Mouse (Mus musculus) left cerebral cortex, adult 8-10 months (tissue): ENCODE data around the gene Use1. TPM values are rescaled to one million over a fixed set of nuclear protein-coding genes. Genes with fewer than 3 reads are reported as not detected.
A peak's percentile ranks its signal among the peaks of the same experiment; 100 is the strongest.

Source experiments
- DNase-seq, 2 experiments: peaks; one replicate each; pipeline ENCODE4 v3.0.0; 2022; ENCODE audit warnings: low spot score in 2 of 2
- total RNA-seq, 4 experiments: library from RNA; stranded (reverse); gene quantifications; 2 replicates each; pipeline ENCODE4 v1.2.4; 2022

Gene Use1
- total RNA-seq, 4 experiments from 2014 or later = 125 to 140 (median 127) TPM

GRCm38 (mm10) chr8:71401454-71401853, 34.8 kb downstream of the Use1 start:
- peak in 1 of 2 experiments; percentile 7 for DNase-seq

GRCm38 (mm10) chr8:71402446-71402964, 35.9 kb downstream of the Use1 start:
- DNase-seq = peak in 1 of 2 experiments; percentile 8

GRCm38 (mm10) chr8:71403107-71403885, 36.6 kb downstream of the Use1 start:
- DNase-seq = no peak

- DNase-seq = peak in 1 of 2 experiments; percentile 6
Measured at GRCm38 (mm10) chr8:71404011-71404410, 37.4 kb downstream of the Use1 start.

- DNase-seq = peak in 1 of 2 experiments; percentile 33
Measured at GRCm38 (mm10) chr8:71404951-71405351, 38.3 kb downstream of the Use1 start.

GRCm38 (mm10) chr8:71405401-71406098, 38.9 kb downstream of the Use1 start, which contains the start of gene Ankle1:
Gene Ankle1, plus strand, starts transcription at chr8:71406010.
- DNase-seq = peak; percentile 84 to 95

- DNase-seq = peak in 1 of 2 experiments; percentile 23
Measured at GRCm38 (mm10) chr8:71406099-71407015, 39.7 kb downstream of the Use1 start.

- DNase-seq = peak in 1 of 2 experiments; percentile 7
Measured at GRCm38 (mm10) chr8:71407441-71407840, 40.8 kb downstream of the Use1 start.

- DNase-seq = no peak
Measured at GRCm38 (mm10) chr8:71408231-71408630, 41.6 kb downstream of the Use1 start.

GRCm38 (mm10) chr8:71411535-71412273, 45.1 kb downstream of the Use1 start:
- DNase-seq = no peak

Other genes starting within 250 kb of the Use1 start
- gene Myo9b, start 94.1 kb upstream of the Use1 start, total RNA-seq = 10 to 100 TPM; 28.9 to 34.6 (median 29.7) TPM
- 10 to 100 TPM; 10.6 to 17.4 (median 12.4) TPM for gene Haus8, start 93.9 kb upstream of the Use1 start, total RNA-seq
- gene Ocel1, start 4.5 kb downstream of the Use1 start, total RNA-seq = 10 to 100 TPM; 13.3 to 16.5 (median 14.7) TPM
- 10 to 100 TPM; 32.5 to 39.6 (median 36.7) TPM for gene Nr2f6, start 15.1 kb downstream of the Use1 start, total RNA-seq
- 1 to 10 TPM; 3.4 to 5.1 (median 3.9) TPM for gene Ushbp1, start 29.0 kb downstream of the Use1 start, total RNA-seq
- 100 to 1,000 TPM in 3 of 4 experiments, 10 to 100 TPM in 1; 96.4 to 113 (median 105) TPM for gene Babam1, start 30.0 kb downstream of the Use1 start, total RNA-seq
- gene Ankle1, start 39.2 kb downstream of the Use1 start, total RNA-seq = under 1 TPM; 0.34 to 0.63 (median 0.41) TPM
- gene Abhd8, start 96.8 kb downstream of the Use1 start, total RNA-seq = 100 to 1,000 TPM; 255 to 290 (median 264) TPM
- gene Mrpl34, start 98.1 kb downstream of the Use1 start, total RNA-seq = 10 to 100 TPM; 50.0 to 56.8 (median 53.3) TPM
- 10 to 100 TPM; 59.4 to 75.0 (median 64.0) TPM for gene Dda1, start 102.4 kb downstream of the Use1 start, total RNA-seq
- gene Ano8, start 119.1 kb downstream of the Use1 start, total RNA-seq = 10 to 100 TPM; 51.0 to 61.5 (median 60.0) TPM
- gene Gtpbp3, start 121.3 kb downstream of the Use1 start, total RNA-seq = 10 to 100 TPM; 28.0 to 37.8 (median 31.0) TPM
- gene Plvap, start 144.9 kb downstream of the Use1 start, total RNA-seq = 10 to 100 TPM in 2 of 4 experiments, 1 to 10 TPM in 2; 7.0 to 11.7 (median 9.6) TPM
- gene Ccdc194, start 158.9 kb downstream of the Use1 start, total RNA-seq = not detected
- gene Bst2, start 170.6 kb downstream of the Use1 start, total RNA-seq = 10 to 100 TPM in 1 of 4 experiments, 1 to 10 TPM in 3; 4.1 to 11.8 (median 6.4) TPM
- gene Mvb12a, start 176.1 kb downstream of the Use1 start, total RNA-seq = 10 to 100 TPM; 38.0 to 44.2 (median 39.9) TPM
- under 1 TPM in 2 of 4 experiments, not detected in 2; 0.27 to 0.70 TPM for gene Tmem221, start 192.0 kb downstream of the Use1 start, total RNA-seq
- under 1 TPM in 2 of 4 experiments, not detected in 2; 0.17 to 0.21 TPM for gene Nxnl1, start 199.8 kb downstream of the Use1 start, total RNA-seq
- 100 to 1,000 TPM in 1 of 4 experiments, 10 to 100 TPM in 3; 94.4 to 105 (median 97.5) TPM for gene Slc27a1, start 202.0 kb downstream of the Use1 start, total RNA-seq
- 10 to 100 TPM; 28.7 to 31.1 (median 29.3) TPM for gene Pgls, start 225.3 kb downstream of the Use1 start, total RNA-seq
- gene Fam129c, start 230.8 kb downstream of the Use1 start, total RNA-seq = 1 to 10 TPM; 1.2 to 3.5 (median 2.3) TPM
- 10 to 100 TPM; 38.6 to 51.4 (median 45.8) TPM for gene Colgalt1, start 244.2 kb downstream of the Use1 start, total RNA-seq